Mouse (Mus musculus) E14TG2a.4 (cell line): ENCODE data around the gene Il17re.

Experiments used
- CTCF ChIP-seq: conservative IDR thresholded peaks from 2 replicates; pipeline ENCODE4 v1.5.1; 2014; ENCODE audit warnings: low read length
- NANOG ChIP-seq: IDR thresholded peaks from 2 replicates; pipeline ENCODE4 v1.6.1; 2014; ENCODE audit warnings: borderline replicate concordance, low read length, mixed read lengths

DNA sequence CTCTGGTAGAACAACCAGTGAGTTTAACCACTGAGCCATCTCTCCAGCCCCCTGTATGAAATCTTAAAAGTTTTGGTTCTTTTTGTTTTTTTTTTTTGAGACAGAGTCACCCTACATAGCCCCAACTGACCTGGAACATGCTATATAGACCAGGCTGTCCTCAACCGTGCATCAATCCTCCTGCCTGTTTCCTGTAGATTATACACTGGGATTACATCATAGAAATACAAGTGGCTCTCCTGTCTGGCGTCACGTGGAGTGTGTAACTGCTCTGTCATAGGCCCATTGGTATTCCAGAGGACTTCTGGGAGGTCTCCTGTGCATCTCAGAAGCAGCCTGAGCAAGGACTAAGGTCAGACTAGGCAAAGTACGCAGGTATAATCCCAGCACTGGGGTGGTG, 35.3 kb upstream of the Il17re start:
- TF ChIP-seq CTCF (no peak), NANOG (no peak)
